Mouse (Mus musculus): ENCODE measurements at regions not wholly inside any gene's neighbourhood (a gene's known extent, or its start where the extent isn't known, plus 50 kb on each side); places are given as distances from the start of the nearest gene placed in this dataset.

DNA sequence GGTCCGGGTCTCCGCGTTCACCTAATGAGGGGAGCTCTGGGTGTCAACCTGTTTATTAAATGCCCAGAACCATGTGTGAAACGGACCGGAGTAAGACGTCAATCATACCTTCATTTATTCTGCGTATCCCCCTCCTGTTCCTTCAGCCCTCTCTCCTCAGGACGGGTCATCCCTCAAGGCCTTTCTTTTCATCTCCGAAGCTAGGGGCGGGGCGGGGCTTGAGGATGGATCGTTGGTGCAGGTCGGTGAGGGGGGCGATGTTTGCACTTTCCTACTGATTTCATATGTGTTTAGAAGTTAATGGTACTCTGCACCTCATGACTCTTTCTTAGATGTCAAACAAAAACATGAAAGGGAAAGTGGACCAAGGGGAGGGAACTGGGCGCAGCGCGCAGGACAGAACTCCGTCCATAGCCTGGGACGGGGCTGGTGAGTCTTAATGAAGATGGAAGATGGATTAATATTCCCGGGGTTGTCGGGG is 400.1 kb downstream of the Med13l start:
- no peak for TF ChIP-seq POLR2A (IDR thresholded peaks at IDR 0.05; ENCODE audit: control insufficient read depth in 1 of 2, insufficient read depth in 1 of 2, low read depth in 1 of 2, low read length in 2 of 2, poor library complexity in 1 of 2)
- no peak for TF ChIP-seq ZKSCAN1 (IDR thresholded peaks at IDR 0.05; ENCODE audit: low read depth, low read length)
- no peak for TF ChIP-seq ZNF384 (IDR thresholded peaks at IDR 0.05; ENCODE audit: low read depth, low read length)
- TF ChIP-seq RCOR1 (IDR thresholded peaks at IDR 0.05; ENCODE audit: low read depth, low read length), result no peak
- TF ChIP-seq USF1 (IDR thresholded peaks at IDR 0.05; ENCODE audit: low read depth, low read length), result no peak
- no peak for TF ChIP-seq EP300 (IDR thresholded peaks at IDR 0.05; ENCODE audit: low read depth in 1 of 2, low read length in 2 of 2)
